Mouse (Mus musculus) embryonic stem cell, embryonic (primary cell): ENCODE measurements around the gene Cyp2d9.
"Not testable (repeated sequence)": the region's sequence is repeated elsewhere in the genome, so short reads cannot be mapped to it uniquely, and the experiment has no call there.

ENCODE experiments used
- CTCF ChIA-PET, 4 experiments: fragments of 300-600 bp in 2 of 4; fragments of 350-600 bp in 2 of 4; sonication (Branson Sonifier 250); formaldehyde crosslinking; loops; one replicate each; lab custom pipeline; 2022; ENCODE audit warnings: inconsistent platforms in 2 of 4; lab: Charles Lee
- POLR2A ChIA-PET, 4 experiments: fragments of 300-600 bp in 2 of 4; fragments of 350-600 bp in 2 of 4; sonication (Branson Sonifier 250); formaldehyde crosslinking; loops; one replicate each; lab custom pipeline; 2022; ENCODE audit warnings: antibody characterized with exemption in 4 of 4, inconsistent platforms in 1 of 4; lab: Charles Lee

Gene Cyp2d9

GRCm38 (mm10) chr15:82433137-82433536 is at the start of gene Cyp2d9:
Gene Cyp2d9, plus strand, starts transcription at chr15:82433437.
- POLR2A ChIA-PET, result no interaction called here

GRCm38 (mm10) chr15:82385729-82386128 is 47.5 kb upstream of the Cyp2d9 start:
- CTCF ChIA-PET, result no interaction called here
- POLR2A ChIA-PET, result no interaction called here

More at GRCm38 (mm10) chr15:82433137-82433536, at the start of gene Cyp2d9:
- CTCF ChIA-PET, result no interaction called here

GRCm38 (mm10) chr15:82389916-82390315 is 43.3 kb upstream of the Cyp2d9 start:
- POLR2A ChIA-PET, CTCF ChIA-PET: not testable (repeated sequence)

GRCm38 (mm10) chr15:82393922-82394321 is 39.3 kb upstream of the Cyp2d9 start, which contains the start of gene Cyp2d11:
Gene Cyp2d11, minus strand, starts transcription at chr15:82394022.
- POLR2A ChIA-PET, CTCF ChIA-PET: not testable (repeated sequence)

GRCm38 (mm10) chr15:82395955-82396354 is 37.3 kb upstream of the Cyp2d9 start:
- POLR2A ChIA-PET, CTCF ChIA-PET: not testable (repeated sequence)

GRCm38 (mm10) chr15:82401516-82401915 is 31.7 kb upstream of the Cyp2d9 start:
- POLR2A ChIA-PET, result no interaction called here

GRCm38 (mm10) chr15:82402106-82402505 is 31.1 kb upstream of the Cyp2d9 start:
- POLR2A ChIA-PET, result no interaction called here
- CTCF ChIA-PET, result no interaction called here

More at GRCm38 (mm10) chr15:82401516-82401915, 31.7 kb upstream of the Cyp2d9 start:
- CTCF ChIA-PET, result interaction anchor here in 1 of 4 experiments (0.6 kb wide), 1 partner anchor 131 kb away, joined by 3 read pairs; no protein-coding TSS in a partner anchor

GRCm38 (mm10) chr15:82402741-82403140 is 30.5 kb upstream of the Cyp2d9 start:
- POLR2A ChIA-PET, result no interaction called here
- CTCF ChIA-PET, result no interaction called here

GRCm38 (mm10) chr15:82403606-82404005 is 29.6 kb upstream of the Cyp2d9 start:
- CTCF ChIA-PET, result no interaction called here

GRCm38 (mm10) chr15:82404163-82404562 is 29.1 kb upstream of the Cyp2d9 start:
- ChIA-PET POLR2A (no interaction called here), CTCF (no interaction called here)

More at GRCm38 (mm10) chr15:82403606-82404005, 29.6 kb upstream of the Cyp2d9 start:
- POLR2A ChIA-PET, result no interaction called here

- ChIA-PET POLR2A (no interaction called here), CTCF (no interaction called here)
Observed at GRCm38 (mm10) chr15:82406981-82407380, 26.3 kb upstream of the Cyp2d9 start, which contains the start of gene Cyp2d10. Gene Cyp2d10, minus strand, starts transcription at chr15:82407195.

GRCm38 (mm10) chr15:82407536-82407935 is 25.7 kb upstream of the Cyp2d9 start:
- ChIA-PET CTCF (no interaction called here), POLR2A (no interaction called here)

- ChIA-PET CTCF (interaction anchor here (0.5 to 2.2 kb wide), 26 partner anchors 17 to 899 kb away, joined by 3 to 10 read pairs (median 4); partner anchors contain the start of genes Ndufa6 (in 3 of the 4), Cyp2d22 (in 1 of the 4), Sept3 (in 1 of the 4) and Wbp2nl (in 1 of the 4)), POLR2A (interaction anchor here in 3 of 4 experiments (0.6 to 1.9 kb wide), 9 partner anchors 62 to 733 kb away, joined by 3 to 8 read pairs (median 3); partner anchors contain the start of genes Sept3 (in 1 of the 3) and Wbp2nl (in 1 of the 3))
Observed at GRCm38 (mm10) chr15:82416797-82417789, 16.1 kb upstream of the Cyp2d9 start.

GRCm38 (mm10) chr15:82418616-82419015 is 14.6 kb upstream of the Cyp2d9 start:
- ChIA-PET CTCF (interaction anchor here in 2 of 4 experiments (0.7 to 2.2 kb wide), 4 partner anchors 64 to 653 kb away, joined by 3 to 5 read pairs (median 4); partner anchors contain the start of gene Ndufa6 (in 1 of the 2)), POLR2A (interaction anchor here in 1 of 4 experiments (1.9 kb wide), 1 partner anchor 72 kb away, joined by 8 read pairs; no protein-coding TSS in a partner anchor)

GRCm38 (mm10) chr15:82422935-82423334 is 10.3 kb upstream of the Cyp2d9 start:
- ChIA-PET CTCF (interaction anchor here in 1 of 4 experiments (0.6 kb wide), 1 partner anchor 857 kb away, joined by 3 read pairs; no protein-coding TSS in a partner anchor), POLR2A (no interaction called here)

GRCm38 (mm10) chr15:82423471-82423870 is 9.8 kb upstream of the Cyp2d9 start:
- ChIA-PET CTCF (no interaction called here), POLR2A (no interaction called here)

- POLR2A ChIA-PET, result interaction anchor here in 1 of 4 experiments (0.9 kb wide), 1 partner anchor 9 kb away, joined by 3 read pairs; no protein-coding TSS in a partner anchor
- CTCF ChIA-PET, result no interaction called here
Observed at GRCm38 (mm10) chr15:82433621-82434020, 384 bp downstream of the Cyp2d9 start.

- ChIA-PET POLR2A (interaction anchor here in 1 of 4 experiments (0.6 to 0.9 kb wide), 2 partner anchors 8 to 1139 kb away, joined by 3 read pairs; no protein-coding TSS in a partner anchor), CTCF (no interaction called here)
Observed at GRCm38 (mm10) chr15:82434541-82434940, 1.3 kb downstream of the Cyp2d9 start.

GRCm38 (mm10) chr15:82435011-82435410 is 1.8 kb downstream of the Cyp2d9 start:
- ChIA-PET CTCF (interaction anchor here in 1 of 4 experiments (0.6 kb wide), 1 partner anchor 637 kb away, joined by 5 read pairs; no protein-coding TSS in a partner anchor), POLR2A (interaction anchor here in 1 of 4 experiments (0.6 kb wide), 1 partner anchor 1138 kb away, joined by 3 read pairs; no protein-coding TSS in a partner anchor)
